8 mouse cellular contexts compared by ENCODE assay signal in genomic region chr14:54432078-54432836, GRCm38 (mm10). TPM values are rescaled to one million over a fixed set of nuclear protein-coding genes. Genes with fewer than 3 reads are reported as not detected.
DNase-seq lines count a peak whose midpoint lies in the region; ATAC-seq lines count a peak whose summit lies in the region.

No protein-coding gene starts in this region.

- ATAC-seq in granulocyte monocyte progenitor cell, adult 5-6 weeks (replicated peaks; ENCODE audit: poor library complexity, severe bottlenecking), result peak; percentile 26
- ATAC-seq in megakaryocyte-erythroid progenitor cell, adult 5-6 weeks (replicated peaks; ENCODE audit: low FRiP score, low TSS enrichment, poor library complexity, severe bottlenecking), result peak; percentile 57

- intact Hi-C loops in left cerebral cortex, postnatal 4 days (cut with DNase I), result no loop called here

- peak; percentile 53 for DNase-seq in left cerebral cortex, postnatal 4 days
- no peak for DNase-seq in left cerebral cortex, adult 11 months (ENCODE audit: low spot score)
- peak; percentile 57 to 76 for DNase-seq in adrenal gland, postnatal 36 days
- DNase-seq in kidney, postnatal 10 days, result peak; percentile 73
- peak; percentile 35 for DNase-seq in thymus, postnatal 0 days (ENCODE audit: low spot score)
- DNase-seq in frontal cortex, postnatal 25 days (ENCODE audit: low spot score in 2 of 2), result no peak

RNA-seq across cellular contexts. Expression of gene Mmp14, which starts 0.8 kb away (rescaled TPM):
- 10 to 100 TPM; 44.0 to 47.9 TPM for total RNA-seq in left cerebral cortex, postnatal 4 days (2021)
- 10 to 100 TPM; 42.2 to 54.4 TPM for total RNA-seq in adrenal gland, postnatal 36 days (2021)
- not detected in 2 replicates for total RNA-seq in granulocyte monocyte progenitor cell, adult 5-6 weeks (2014; fragmentation: Nextera tagmentation)
- total RNA-seq in granulocyte monocyte progenitor cell, adult 5-6 weeks (2017), result not detected in 2 replicates
- total RNA-seq in megakaryocyte-erythroid progenitor cell, adult 5-6 weeks (2014; fragmentation: Nextera tagmentation), result 39.2 and 44.9 TPM in 2 replicates
- 23.4 and 37.2 TPM in 2 replicates for total RNA-seq in megakaryocyte-erythroid progenitor cell, adult 5-6 weeks (2017)
- polyA plus RNA-seq in thymus, postnatal 0 days (2015; fragmentation: Nextera tagmentation; extraction: Ambion mirVana), result 35.6 and 36.1 TPM in 2 replicates

RNA-seq across cellular contexts. Expression of gene Mrpl52, which starts 5.5 kb away (rescaled TPM):
- total RNA-seq in left cerebral cortex, postnatal 4 days (2021), result 100 to 1,000 TPM; 147 to 150 TPM
- total RNA-seq in adrenal gland, postnatal 36 days (2021), result 100 to 1,000 TPM; 211 to 217 TPM
- 63.7 and 100 TPM in 2 replicates for total RNA-seq in granulocyte monocyte progenitor cell, adult 5-6 weeks (2014; fragmentation: Nextera tagmentation)
- total RNA-seq in granulocyte monocyte progenitor cell, adult 5-6 weeks (2017), result 34.0 and 40.1 TPM in 2 replicates
- 504 and 507 TPM in 2 replicates for total RNA-seq in megakaryocyte-erythroid progenitor cell, adult 5-6 weeks (2014; fragmentation: Nextera tagmentation)
- total RNA-seq in megakaryocyte-erythroid progenitor cell, adult 5-6 weeks (2017), result 266 and 434 TPM in 2 replicates
- polyA plus RNA-seq in thymus, postnatal 0 days (2015; fragmentation: Nextera tagmentation; extraction: Ambion mirVana), result 297 and 318 TPM in 2 replicates

RNA-seq across cellular contexts. Expression of gene Slc7a7, which starts 14.7 kb away (rescaled TPM):
- total RNA-seq in left cerebral cortex, postnatal 4 days (2021), result 1 to 10 TPM; 2.2 to 3.7 TPM
- 1 to 10 TPM; 3.8 to 4.0 TPM for total RNA-seq in adrenal gland, postnatal 36 days (2021)
- 10.3 and 10.7 TPM in 2 replicates for total RNA-seq in granulocyte monocyte progenitor cell, adult 5-6 weeks (2014; fragmentation: Nextera tagmentation)
- 3.0 and 3.1 TPM in 2 replicates for total RNA-seq in granulocyte monocyte progenitor cell, adult 5-6 weeks (2017)
- 8.8 and 12.9 TPM in 2 replicates for total RNA-seq in megakaryocyte-erythroid progenitor cell, adult 5-6 weeks (2014; fragmentation: Nextera tagmentation)
- 8.2 and 10.6 TPM in 2 replicates for total RNA-seq in megakaryocyte-erythroid progenitor cell, adult 5-6 weeks (2017)
- 6.5 and 8.1 TPM in 2 replicates for polyA plus RNA-seq in thymus, postnatal 0 days (2015; fragmentation: Nextera tagmentation; extraction: Ambion mirVana)

RNA-seq across cellular contexts. Expression of gene Lrp10, which starts 31.7 kb away (rescaled TPM):
- total RNA-seq in left cerebral cortex, postnatal 4 days (2021), result 10 to 100 TPM; 39.6 to 39.8 TPM
- 100 to 1,000 TPM; 106 to 131 TPM for total RNA-seq in adrenal gland, postnatal 36 days (2021)
- 37.3 and 41.5 TPM in 2 replicates for total RNA-seq in granulocyte monocyte progenitor cell, adult 5-6 weeks (2014; fragmentation: Nextera tagmentation)
- total RNA-seq in granulocyte monocyte progenitor cell, adult 5-6 weeks (2017), result 20.0 and 23.7 TPM in 2 replicates
- total RNA-seq in megakaryocyte-erythroid progenitor cell, adult 5-6 weeks (2014; fragmentation: Nextera tagmentation), result 38.4 and 38.6 TPM in 2 replicates
- total RNA-seq in megakaryocyte-erythroid progenitor cell, adult 5-6 weeks (2017), result 13.0 and 19.9 TPM in 2 replicates
- polyA plus RNA-seq in thymus, postnatal 0 days (2015; fragmentation: Nextera tagmentation; extraction: Ambion mirVana), result 88.3 and 93.7 TPM in 2 replicates

RNA-seq across cellular contexts. Expression of gene Rem2, which starts 43.6 kb away (rescaled TPM):
- total RNA-seq in left cerebral cortex, postnatal 4 days (2021), result 10 to 100 TPM; 15.0 to 17.2 TPM
- total RNA-seq in adrenal gland, postnatal 36 days (2021), result under 1 TPM; 0.66 to 0.79 TPM
- not detected in 2 replicates for total RNA-seq in granulocyte monocyte progenitor cell, adult 5-6 weeks (2014; fragmentation: Nextera tagmentation)
- not detected in 2 replicates for total RNA-seq in granulocyte monocyte progenitor cell, adult 5-6 weeks (2017)
- total RNA-seq in megakaryocyte-erythroid progenitor cell, adult 5-6 weeks (2014; fragmentation: Nextera tagmentation), result 0.50 and 3.5 TPM in 2 replicates
- total RNA-seq in megakaryocyte-erythroid progenitor cell, adult 5-6 weeks (2017), result 0.80 and 2.0 TPM in 2 replicates
- polyA plus RNA-seq in thymus, postnatal 0 days (2015; fragmentation: Nextera tagmentation; extraction: Ambion mirVana), result 1.1 and 2.1 TPM in 2 replicates

Comparison
In these comparisons a context has a peak if more than half of its experiments do, and no peak if none do; other contexts are left out.
1. DNase-seq: peak in left cerebral cortex, postnatal 4 days (single experiment), adrenal gland, postnatal 36 days (2 of 2), kidney, postnatal 10 days (single experiment) and thymus, postnatal 0 days (single experiment); none in left cerebral cortex, adult 11 months (single experiment) and frontal cortex, postnatal 25 days (0 of 2).
2. RNA of gene Mmp14, which starts 0.8 kb away (total RNA-seq): 42.2 to 54.4 TPM in adrenal gland, postnatal 36 days, 44.0 to 47.9 TPM in left cerebral cortex, postnatal 4 days and 23.4 to 44.9 TPM in megakaryocyte-erythroid progenitor cell, adult 5-6 weeks; not detected in granulocyte monocyte progenitor cell, adult 5-6 weeks; every median in the first group is over 10 times any median in the second.